Mouse (Mus musculus): Measurements from ENCODE around the gene Park7. TPM values are rescaled to one million over a fixed set of nuclear protein-coding genes. Genes with fewer than 3 reads are reported as not detected.

Park7 gene
- polyA plus RNA-seq, 1 experiment from 2014 or later, result 380 TPM

- 0 out of 2 replicates have a peak, but pooled peaks cover 3% of the 10 kb centered on the region for H3K4me1 ChIP-seq (replicated peaks)
- no peak for ATAC-seq (ENCODE audit: low FRiP score)
- no peak overlapping the region for H3K4me3 ChIP-seq
- no peak overlapping the region for H3K27ac ChIP-seq
- 71% methylated on average over 10 of the region's 10 CpGs for WGBS
- no peaks in the 10 kb centered on the region for H3K9me3 ChIP-seq
- no peak overlapping the region for H3K4me2 ChIP-seq
- H3K27me3 ChIP-seq, result no peaks in the 10 kb centered on the region
- no peak overlapping the region for H3K9ac ChIP-seq
- H3K36me3 ChIP-seq, result no peaks in the 10 kb centered on the region
Observed at GRCm38 (mm10) chr4:150927789-150928188, 13.6 kb upstream of the Park7 start.

- Histone ChIP-seq H3K4me2 (no peak overlapping the region), H3K4me1 (replicated peaks) (0 out of 2 replicates have a peak, but pooled peaks cover 3% of the 10 kb centered on the region), H3K36me3 (no peaks in the 10 kb centered on the region), H3K27me3 (no peaks in the 10 kb centered on the region), H3K4me3 (no peak overlapping the region), H3K27ac (no peak overlapping the region), H3K9ac (no peak overlapping the region), H3K9me3 (no peaks in the 10 kb centered on the region)
- whole genome bisulfite sequencing, result 55% methylated on average over 14 of the region's 14 CpGs
- ATAC-seq (ENCODE audit: low FRiP score), result no peak
Observed at GRCm38 (mm10) chr4:150926924-150927705, 12.9 kb upstream of the Park7 start.

DNA sequence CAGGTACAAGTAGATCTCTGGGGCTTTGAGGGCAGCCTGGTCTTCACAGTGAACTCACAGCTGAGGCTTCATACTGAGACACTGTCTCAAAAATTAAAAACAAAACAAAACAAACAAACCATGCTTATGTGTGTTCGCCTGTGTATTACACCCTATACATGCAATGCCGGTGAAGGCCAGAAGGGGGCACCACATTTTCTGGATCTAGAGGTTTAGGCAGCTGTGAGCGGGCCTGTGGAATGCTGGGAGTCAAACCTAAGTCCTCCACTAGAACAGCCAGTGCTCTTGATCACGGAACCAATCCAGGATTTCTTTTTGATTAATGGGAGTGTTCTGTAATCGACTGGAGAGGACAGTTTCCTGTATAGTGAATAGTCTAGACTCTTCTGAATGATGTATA, 11.7 kb upstream of the Park7 start:
- Histone ChIP-seq H3K4me2 (no peak overlapping the region), H3K27ac (no peak overlapping the region), H3K4me3 (no peak overlapping the region), H3K4me1 (replicated peaks) (0 out of 2 replicates have a peak, but pooled peaks cover 3% of the 10 kb centered on the region), H3K9me3 (no peaks in the 10 kb centered on the region), H3K27me3 (no peaks in the 10 kb centered on the region), H3K36me3 (no peaks in the 10 kb centered on the region), H3K9ac (no peak overlapping the region)
- ATAC-seq (ENCODE audit: low FRiP score), result no peak
- 57% methylated on average over 5 of the region's 5 CpGs for WGBS

GRCm38 (mm10) chr4:150924936-150925335, 10.7 kb upstream of the Park7 start:
- Histone ChIP-seq H3K4me1 (replicated peaks) (0 out of 2 replicates have a peak, but pooled peaks cover 3% of the 10 kb centered on the region), H3K27ac (no peak overlapping the region), H3K36me3 (no peaks in the 10 kb centered on the region), H3K27me3 (no peaks in the 10 kb centered on the region), H3K4me2 (no peak overlapping the region), H3K4me3 (no peak overlapping the region), H3K9ac (no peak overlapping the region), H3K9me3 (no peaks in the 10 kb centered on the region)
- WGBS, result 91% methylated on average over 6 of the region's 6 CpGs
- ATAC-seq (ENCODE audit: low FRiP score), result no peak

GRCm38 (mm10) chr4:150924308-150924707, 10.1 kb upstream of the Park7 start:
- no peak overlapping the region for H3K4me2 ChIP-seq
- no peak for ATAC-seq (ENCODE audit: low FRiP score)
- no peaks in the 10 kb centered on the region for H3K9me3 ChIP-seq
- H3K9ac ChIP-seq, result no peak overlapping the region
- no peak overlapping the region for H3K27ac ChIP-seq
- 0 out of 2 replicates have a peak, but pooled peaks cover 3% of the 10 kb centered on the region for H3K4me1 ChIP-seq (replicated peaks)
- H3K4me3 ChIP-seq, result no peak overlapping the region
- WGBS, result 86% methylated on average over 13 of the region's 13 CpGs
- no peaks in the 10 kb centered on the region for H3K27me3 ChIP-seq
- no peaks in the 10 kb centered on the region for H3K36me3 ChIP-seq

GRCm38 (mm10) chr4:150921206-150921605, 7.0 kb upstream of the Park7 start:
- no peak overlapping the region for H3K27ac ChIP-seq
- no peak for ATAC-seq (ENCODE audit: low FRiP score)
- no peak overlapping the region for H3K4me3 ChIP-seq
- H3K9me3 ChIP-seq, result no peaks in the 10 kb centered on the region
- no peaks in the 10 kb centered on the region for H3K4me1 ChIP-seq (replicated peaks)
- 93% methylated on average over 8 of the region's 8 CpGs for WGBS
- H3K4me2 ChIP-seq, result no peak overlapping the region
- no peaks in the 10 kb centered on the region for H3K36me3 ChIP-seq
- no peak overlapping the region for H3K9ac ChIP-seq
- no peaks in the 10 kb centered on the region for H3K27me3 ChIP-seq

DNA sequence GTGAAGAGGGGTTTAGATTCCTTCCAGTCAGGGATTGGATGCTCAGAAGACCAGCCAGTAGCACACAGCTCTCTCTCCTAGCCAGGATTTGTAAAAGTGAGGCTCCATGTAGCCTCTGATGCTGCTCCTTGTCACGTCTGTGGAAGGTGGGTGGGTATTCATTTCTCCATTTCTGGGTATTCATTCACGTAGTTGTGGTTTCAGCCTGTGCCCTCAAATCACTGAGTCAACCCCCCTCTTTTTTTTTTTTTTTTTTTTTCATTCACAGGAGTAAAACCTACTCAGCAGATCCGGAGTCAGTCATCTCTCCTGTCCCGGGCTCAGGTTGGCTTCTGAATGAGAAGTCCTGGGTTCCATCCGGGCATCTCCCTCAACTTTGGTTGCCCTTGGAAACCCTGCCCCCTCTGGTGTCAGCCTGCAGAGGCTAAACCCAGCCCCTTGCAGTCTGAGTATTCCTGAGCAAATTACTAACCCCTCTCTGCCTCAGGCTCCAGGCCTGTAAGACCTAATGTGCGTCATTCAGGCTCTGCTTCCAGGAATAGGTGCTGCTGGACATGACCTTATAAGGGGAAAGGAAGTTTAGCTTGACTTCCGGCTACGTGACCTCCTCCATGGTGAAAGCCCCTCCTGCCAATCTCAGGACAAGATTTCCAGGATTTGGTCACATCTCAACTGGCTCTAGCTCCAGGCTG, 3.2 kb upstream of the Park7 start:
- Histone ChIP-seq H3K27me3 (no peaks in the 10 kb centered on the region), H3K36me3 (no peaks in the 10 kb centered on the region), H3K4me1 (replicated peaks) (peaks cover 22% of the 10 kb centered on the region), H3K9me3 (no peaks in the 10 kb centered on the region), H3K27ac (no peak overlapping the region), H3K4me2 (no peak overlapping the region), H3K9ac (no peak overlapping the region), H3K4me3 (no peak overlapping the region)
- no peak for ATAC-seq (ENCODE audit: low FRiP score)
- 72% methylated on average over 8 of the region's 8 CpGs for whole genome bisulfite sequencing

GRCm38 (mm10) chr4:150915181-150915906, 1.1 kb upstream of the Park7 start:
- ATAC-seq (ENCODE audit: low FRiP score), result 0 out of 2 replicates have a peak, but pooled peaks have one; percentile 44
- Histone ChIP-seq H3K27me3 (no peaks in the 10 kb centered on the region), H3K4me3 (peak overlapping the region; percentile 66), H3K9ac (peak overlapping the region; percentile 90), H3K27ac (peak overlapping the region; percentile 90), H3K4me2 (peak overlapping the region; percentile 75), H3K9me3 (no peaks in the 10 kb centered on the region), H3K36me3 (no peaks in the 10 kb centered on the region), H3K4me1 (replicated peaks) (peaks cover 22% of the 10 kb centered on the region)
- WGBS, result 47% methylated on average over 10 of the region's 10 CpGs

GRCm38 (mm10) chr4:150913743-150914142, 494 bp downstream of the Park7 start:
- Histone ChIP-seq H3K27me3 (no peaks in the 10 kb centered on the region), H3K36me3 (no peaks in the 10 kb centered on the region), H3K9ac (peak overlapping the region; percentile 90), H3K4me1 (replicated peaks) (peaks cover 30% of the 10 kb centered on the region), H3K9me3 (no peaks in the 10 kb centered on the region), H3K27ac (peak overlapping the region; percentile 90), H3K4me2 (peak overlapping the region; percentile 75), H3K4me3 (peak overlapping the region; percentile 66)
- ATAC-seq (ENCODE audit: low FRiP score), result no peak
- 17% methylated on average over 12 of the region's 12 CpGs for WGBS

GRCm38 (mm10) chr4:150910164-150910951, 3.9 kb downstream of the Park7 start:
- ATAC-seq (ENCODE audit: low FRiP score), result peak; percentile 22; the same call in 1 of the 2 replicates
- H3K4me1 ChIP-seq (replicated peaks), result peaks cover 41% of the 10 kb centered on the region
- peaks cover 20% of the 10 kb centered on the region for H3K36me3 ChIP-seq
- peak overlapping the region; percentile 80 for H3K4me2 ChIP-seq
- H3K9me3 ChIP-seq, result no peaks in the 10 kb centered on the region
- peak overlapping the region; percentile 93 for H3K4me3 ChIP-seq
- H3K9ac ChIP-seq, result 0 out of 2 replicates have a peak overlapping the region, but pooled peaks have one; percentile 39
- WGBS, result 87% methylated on average over 19 of the region's 19 CpGs
- H3K27me3 ChIP-seq, result no peaks in the 10 kb centered on the region
- H3K27ac ChIP-seq, result peak overlapping the region; percentile 73

DNA sequence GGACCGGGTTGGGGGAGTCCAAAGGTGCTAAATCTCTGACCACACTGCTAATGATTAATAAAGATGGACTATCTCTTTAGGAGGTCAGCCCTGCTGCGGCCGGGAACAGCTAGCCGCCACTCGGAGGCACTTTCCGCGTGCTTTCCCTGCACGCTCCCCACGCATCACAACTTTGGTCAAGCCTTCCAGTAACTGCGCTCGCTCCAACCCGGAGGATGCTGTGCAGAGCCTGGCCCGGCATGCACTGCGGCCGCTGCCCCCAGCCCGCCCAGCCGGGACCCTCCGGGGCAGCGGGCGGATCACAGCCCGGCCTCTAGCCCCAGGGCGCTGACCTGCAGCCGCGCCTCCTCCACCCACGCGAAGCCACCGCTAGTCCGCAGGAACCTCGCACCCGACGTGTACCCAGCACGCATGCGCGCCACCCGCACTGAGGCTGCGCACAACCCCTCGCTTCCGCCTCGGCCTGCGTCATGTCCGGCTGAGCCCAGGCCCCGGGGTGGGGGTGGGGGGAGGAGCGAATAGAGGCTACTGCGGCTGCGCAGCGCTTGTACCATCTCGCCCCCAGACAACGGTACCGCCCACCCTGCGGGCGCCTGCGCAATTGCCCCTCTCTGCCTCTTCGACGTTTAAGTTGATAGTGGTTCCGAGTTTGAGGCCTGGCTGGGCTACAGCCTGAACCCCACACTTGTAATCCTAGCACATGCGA, 4.6 kb downstream of the Park7 start:
- Histone ChIP-seq H3K4me2 (peak overlapping the region; percentile 80), H3K9me3 (no peaks in the 10 kb centered on the region), H3K9ac (peak overlapping the region; percentile 95), H3K4me3 (peak overlapping the region; percentile 93), H3K36me3 (peaks cover 26% of the 10 kb centered on the region), H3K27me3 (no peaks in the 10 kb centered on the region), H3K27ac (peak overlapping the region; percentile 90), H3K4me1 (replicated peaks) (peaks cover 35% of the 10 kb centered on the region)
- ATAC-seq (ENCODE audit: low FRiP score), result peak; percentile 84
- under 1% methylated on average over 56 of the region's 56 CpGs for WGBS
